Mouse (Mus musculus): ENCODE results near the gene 4930412O13Rik. TPM values are rescaled to one million over a fixed set of nuclear protein-coding genes. Genes with fewer than 3 reads are reported as not detected.

Gene 4930412O13Rik
- 0.08 TPM in 1 of 2 replicates, not detected in the other for polyA plus RNA-seq (2012; rRNA removed)

DNA sequence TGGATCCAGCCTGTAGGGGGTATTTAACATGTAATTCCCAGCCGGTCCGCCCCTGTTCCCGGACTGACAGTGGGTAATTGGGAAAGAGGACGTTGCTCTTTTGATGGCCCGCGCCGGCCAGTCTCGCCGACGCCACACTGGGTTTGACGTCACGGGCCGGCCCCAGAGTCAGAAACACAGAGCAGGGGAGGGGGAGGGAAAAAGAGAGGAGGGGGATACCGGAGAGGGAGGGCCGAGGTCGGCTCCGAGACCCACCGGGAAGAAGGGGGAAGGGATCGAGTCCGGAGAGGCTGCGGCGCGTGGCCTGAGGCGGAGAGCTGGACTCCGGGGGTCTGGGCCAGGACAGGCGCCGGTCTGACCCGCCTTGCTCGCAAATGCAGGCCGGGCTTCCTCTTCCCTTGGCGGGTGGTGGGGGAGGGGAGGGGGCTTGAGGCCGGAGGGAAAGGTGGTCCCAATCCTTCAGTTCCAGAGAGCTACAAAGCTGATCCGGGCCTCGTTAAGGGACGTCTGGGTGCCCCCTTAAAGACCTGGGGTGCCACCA, at the start of gene 4930412O13Rik:
TSS of gene 4930412O13Rik (plus strand) at position 202 of the 541 bp plus-strand sequence.

DNA sequence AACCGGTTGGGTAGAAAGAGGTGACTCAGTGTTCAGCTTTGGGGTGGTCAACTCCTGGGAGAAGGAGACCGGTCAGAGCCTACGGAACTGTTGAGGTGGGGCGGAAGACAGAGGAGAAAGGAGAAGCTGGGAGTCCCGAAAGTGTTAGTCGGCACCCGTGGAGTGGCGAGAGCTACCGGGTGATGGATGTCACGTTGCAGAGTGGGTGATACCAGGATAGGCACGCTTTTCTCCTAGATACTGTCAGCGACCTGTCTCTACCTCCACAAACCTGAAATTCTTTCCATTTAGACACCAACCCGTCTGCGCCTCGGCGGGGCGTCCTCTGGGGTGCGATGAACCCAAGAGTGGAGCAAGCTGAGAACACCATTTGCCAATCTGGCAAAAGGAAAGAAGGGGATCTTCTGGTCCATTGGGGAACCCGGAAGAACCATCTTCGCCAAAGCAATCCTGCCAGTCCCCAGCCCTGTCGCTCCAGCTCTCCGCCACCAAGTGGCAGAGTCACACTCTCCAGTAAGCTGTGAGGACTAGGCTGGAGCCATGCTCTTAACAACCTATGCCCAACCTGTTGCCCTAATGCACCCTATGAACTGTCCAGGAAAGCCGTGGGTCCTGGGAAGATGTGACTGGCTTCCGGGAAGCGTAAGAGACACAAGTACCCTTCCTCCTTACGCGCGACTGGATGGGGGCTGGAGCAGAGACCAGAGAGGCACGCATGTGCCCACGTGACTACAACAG, 8.0 kb downstream of the 4930412O13Rik start, which contains the start of gene 9230102O04Rik:
TSS of gene 9230102O04Rik (minus strand) at position 628 of the 738 bp plus-strand sequence.

DNA sequence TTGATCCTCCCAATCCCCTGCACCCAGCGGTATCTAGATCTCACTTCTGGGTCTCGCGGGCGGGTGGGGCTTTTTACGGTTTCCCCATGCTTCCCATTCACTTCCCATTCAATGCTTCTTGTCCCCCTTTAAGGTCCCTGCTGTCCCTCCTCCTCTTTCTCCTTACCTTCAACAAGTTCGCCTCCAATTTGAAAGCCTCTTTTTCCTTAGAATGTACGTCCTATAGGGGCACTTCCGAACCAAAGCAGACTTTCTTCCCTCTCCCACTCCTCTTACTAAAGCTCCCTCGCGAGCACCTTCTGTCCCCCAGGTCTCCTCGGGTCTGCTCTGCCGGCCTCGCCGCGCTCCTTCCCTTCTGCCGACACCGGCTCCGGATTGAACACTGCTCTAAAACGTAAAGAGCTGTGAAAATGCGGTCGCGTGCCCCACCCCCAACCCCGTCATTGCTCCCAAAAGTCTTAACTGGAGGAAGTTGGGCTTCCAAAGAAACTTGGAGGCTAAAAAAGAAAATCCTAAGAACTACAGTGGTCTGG, 8.7 kb downstream of the 4930412O13Rik start, which contains the start of gene Gata3:
TSS of gene Gata3 (minus strand) at position 384 of the 533 bp plus-strand sequence.

Other genes with a start within 250 kb of the 4930412O13Rik start
- gene 9230102O04Rik, start 8.3 kb downstream of the 4930412O13Rik start, polyA plus RNA-seq (2012; rRNA removed), result not detected in 2 replicates
- 0.25 and 0.28 TPM in 2 replicates for gene Gata3, start 8.8 kb downstream of the 4930412O13Rik start, polyA plus RNA-seq (2012; rRNA removed)
- 3.4 and 3.7 TPM in 2 replicates for gene Taf3, start 167.3 kb downstream of the 4930412O13Rik start, polyA plus RNA-seq (2012; rRNA removed)
- gene Atp5c1, start 199.3 kb downstream of the 4930412O13Rik start, polyA plus RNA-seq (2012; rRNA removed), result 294 and 295 TPM in 2 replicates
- gene Kin, start 199.3 kb downstream of the 4930412O13Rik start, polyA plus RNA-seq (2012; rRNA removed), result 6.8 and 7.0 TPM in 2 replicates

Measured in liver, embryonic 18 days (tissue).